Mouse (Mus musculus): Measurements from ENCODE around the gene Hgfac. TPM values are rescaled to one million over a fixed set of nuclear protein-coding genes. Genes with fewer than 3 reads are reported as not detected.
A peak's percentile ranks its signal among the peaks of the same experiment; 100 is the strongest.

Hgfac gene
- polyA plus RNA-seq, 1 experiment = 11.0 TPM

DNA sequence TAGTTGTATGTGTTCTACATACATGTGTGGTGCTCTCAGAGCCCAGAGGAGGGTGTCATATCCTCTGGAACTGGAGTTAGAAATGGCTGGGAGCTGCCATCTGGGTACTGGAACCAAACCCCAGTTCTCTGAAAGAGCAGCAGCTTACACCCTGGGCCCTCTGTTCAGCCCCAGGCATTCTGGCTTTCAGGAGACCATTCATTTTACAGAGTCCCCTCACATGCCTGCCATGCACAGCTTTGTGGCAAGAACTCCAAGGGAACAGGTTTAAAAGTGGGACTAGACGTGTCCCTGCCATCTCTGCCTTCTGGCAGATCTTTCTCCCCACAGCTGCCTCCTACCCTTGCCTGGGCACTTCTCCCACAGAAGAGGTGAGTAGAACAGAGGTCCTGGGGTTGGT lies 7.7 kb upstream of the Hgfac start:
- H3K4me1 ChIP-seq = peaks cover 99% of the 10 kb centered on the region
- H3K4me3 ChIP-seq (replicated peaks) = no peak overlapping the region
- H3K27me3 ChIP-seq (replicated peaks) = no peaks in the 10 kb centered on the region
- no peak for TF ChIP-seq GATA1 (IDR thresholded peaks at IDR 0.05; ENCODE audit: borderline replicate concordance, low read length)
- no peak for TF ChIP-seq FLI1 (IDR thresholded peaks at IDR 0.05; ENCODE audit: low read length)
- H3K9me3 ChIP-seq = no peaks in the 10 kb centered on the region
- H3K36me3 ChIP-seq (replicated peaks; ENCODE audit: low read length) = peaks cover 84% of the 10 kb centered on the region

DNA sequence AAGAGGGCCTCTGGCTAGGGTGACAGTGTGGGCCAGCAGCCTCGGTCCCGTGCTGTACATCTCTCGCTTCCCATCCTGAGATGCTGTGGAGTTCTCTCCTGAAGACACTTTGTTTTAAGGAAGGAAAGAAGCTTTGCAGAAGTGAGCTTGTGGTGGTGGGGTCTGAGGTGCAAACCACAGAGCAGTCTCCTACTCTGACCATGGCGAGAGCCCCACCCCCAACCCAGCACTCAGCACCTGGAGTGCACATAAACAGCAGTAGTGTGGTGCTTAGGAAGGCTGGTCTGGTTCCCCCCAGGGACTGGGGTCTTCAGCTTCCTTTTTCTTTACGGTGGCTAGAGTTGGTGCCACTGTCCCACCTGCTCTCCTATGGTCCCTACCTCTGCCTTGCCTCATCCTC lies 6.2 kb upstream of the Hgfac start:
- Histone ChIP-seq H3K36me3 (replicated peaks; ENCODE audit: low read length) (peaks cover 84% of the 10 kb centered on the region), H3K4me3 (replicated peaks) (peak overlapping the region; percentile 88), H3K4me1 (peaks cover 99% of the 10 kb centered on the region), H3K9me3 (no peaks in the 10 kb centered on the region), H3K27me3 (replicated peaks) (no peaks in the 10 kb centered on the region)
- TF ChIP-seq FLI1 (IDR thresholded peaks at IDR 0.05; ENCODE audit: low read length) (no peak), GATA1 (IDR thresholded peaks at IDR 0.05; ENCODE audit: borderline replicate concordance, low read length) (no peak)

DNA sequence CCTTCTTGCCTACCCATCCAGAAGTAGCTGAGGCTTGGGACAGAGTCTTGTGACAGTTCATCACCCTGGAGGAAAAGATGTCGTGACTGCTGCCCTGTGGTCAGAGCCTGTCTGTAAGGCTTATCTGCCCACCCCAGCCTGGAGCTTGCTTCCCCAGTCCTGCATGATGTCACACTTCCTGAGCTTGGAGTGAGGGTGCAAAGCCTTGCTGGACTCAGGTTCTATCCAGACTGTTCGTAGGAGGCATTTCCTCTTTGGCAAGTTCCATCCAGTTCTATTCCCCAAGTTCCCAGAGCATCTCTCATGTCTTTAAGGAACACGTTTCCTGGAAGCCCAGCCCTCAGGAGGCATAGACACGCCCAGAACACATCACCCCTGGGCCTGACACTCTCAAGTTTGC lies 5.5 kb upstream of the Hgfac start:
- peak; percentile 82 for TF ChIP-seq FLI1 (IDR thresholded peaks at IDR 0.05; ENCODE audit: low read length)
- peak; percentile 100 for TF ChIP-seq GATA1 (IDR thresholded peaks at IDR 0.05; ENCODE audit: borderline replicate concordance, low read length)
- Histone ChIP-seq H3K9me3 (no peaks in the 10 kb centered on the region), H3K36me3 (replicated peaks; ENCODE audit: low read length) (peaks cover 84% of the 10 kb centered on the region), H3K27me3 (replicated peaks) (no peaks in the 10 kb centered on the region), H3K4me3 (replicated peaks) (peak overlapping the region; percentile 88), H3K4me1 (peaks cover 99% of the 10 kb centered on the region)

DNA sequence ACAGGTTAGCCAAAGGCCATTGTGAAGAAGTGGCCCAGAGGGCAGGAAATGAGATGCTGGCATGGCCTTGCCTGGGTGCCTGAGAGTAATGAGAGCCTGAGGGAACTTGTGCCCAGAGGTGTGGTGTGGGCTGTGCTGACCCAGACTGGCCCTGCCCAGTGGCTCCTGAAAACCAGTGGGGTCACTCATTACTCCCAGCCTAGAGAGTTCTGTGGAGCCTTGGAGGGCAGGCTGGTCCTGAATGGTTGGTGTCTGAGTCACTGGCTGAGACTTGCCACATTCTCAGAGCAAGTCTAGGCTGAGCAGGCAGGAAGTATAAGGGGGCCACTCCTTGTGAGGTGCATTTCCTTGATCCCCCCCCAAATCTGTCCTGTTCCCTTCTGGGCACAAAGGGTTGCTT lies 3.9 kb upstream of the Hgfac start:
- peaks cover 80% of the 10 kb centered on the region for H3K36me3 ChIP-seq (replicated peaks; ENCODE audit: low read length)
- no peaks in the 10 kb centered on the region for H3K9me3 ChIP-seq
- no peak for TF ChIP-seq GATA1 (IDR thresholded peaks at IDR 0.05; ENCODE audit: borderline replicate concordance, low read length)
- no peak for TF ChIP-seq FLI1 (IDR thresholded peaks at IDR 0.05; ENCODE audit: low read length)
- peaks cover 99% of the 10 kb centered on the region for H3K4me1 ChIP-seq
- no peaks in the 10 kb centered on the region for H3K27me3 ChIP-seq (replicated peaks)
- H3K4me3 ChIP-seq (replicated peaks) = peak overlapping the region; percentile 12

DNA sequence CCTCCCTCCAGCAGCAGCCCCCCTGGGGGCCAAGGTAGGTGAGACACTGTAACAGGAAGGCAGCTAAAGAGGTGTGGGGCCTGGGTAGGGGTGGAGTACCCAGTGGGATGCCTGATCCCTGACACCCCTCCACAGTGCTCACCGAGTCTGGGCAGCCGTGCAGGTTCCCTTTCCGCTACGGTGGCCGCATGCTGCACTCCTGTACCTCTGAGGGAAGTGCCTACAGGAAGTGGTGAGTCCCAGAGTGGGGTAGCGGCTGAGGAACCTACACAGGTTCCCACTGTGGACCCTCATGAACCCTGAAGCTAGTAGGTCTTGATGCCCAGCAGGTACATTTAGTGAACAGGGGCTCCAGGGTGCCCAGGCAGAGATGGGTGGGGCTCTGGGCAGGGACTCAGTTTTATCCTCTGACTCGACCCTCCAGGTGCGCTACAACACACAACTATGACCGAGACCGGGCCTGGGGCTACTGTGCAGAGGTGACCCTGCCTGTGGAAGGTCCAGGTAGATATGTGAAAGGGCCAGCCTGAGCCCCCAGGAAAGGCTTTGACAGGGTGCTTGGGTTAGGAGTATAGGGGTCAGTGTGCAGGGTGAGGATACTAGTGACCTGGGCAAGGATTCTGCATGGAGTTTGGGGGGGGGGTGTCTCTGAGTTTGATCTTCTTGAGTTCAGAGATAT lies 1.3 kb downstream of the Hgfac start:
- H3K4me1 ChIP-seq = peaks cover 81% of the 10 kb centered on the region
- H3K9me3 ChIP-seq = no peaks in the 10 kb centered on the region
- TF ChIP-seq FLI1 (IDR thresholded peaks at IDR 0.05; ENCODE audit: low read length) = no peak
- no peak for TF ChIP-seq GATA1 (IDR thresholded peaks at IDR 0.05; ENCODE audit: borderline replicate concordance, low read length)
- peaks cover 21% of the 10 kb centered on the region for H3K27me3 ChIP-seq (replicated peaks)
- peak overlapping the region; percentile 62 for H3K4me3 ChIP-seq (replicated peaks)
- H3K36me3 ChIP-seq (replicated peaks; ENCODE audit: low read length) = peaks cover 90% of the 10 kb centered on the region

DNA sequence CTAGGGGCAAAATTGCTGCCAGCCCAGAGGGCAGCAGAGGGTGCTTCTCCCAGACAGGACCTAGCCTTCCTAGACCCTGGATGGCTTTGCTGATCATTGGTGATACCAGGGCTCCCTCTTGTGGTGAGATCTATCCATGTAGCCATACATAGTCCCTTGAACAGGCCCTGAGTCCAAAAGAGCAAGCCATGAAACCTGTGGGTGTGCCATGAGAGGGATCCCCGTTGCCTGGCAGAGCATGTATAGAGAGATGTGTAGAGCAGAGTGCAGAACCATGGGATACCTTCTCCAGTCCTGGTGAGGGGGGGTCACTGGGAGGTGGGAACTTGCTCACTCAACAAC lies 1.8 kb downstream of the Hgfac start:
- H3K36me3 ChIP-seq (replicated peaks; ENCODE audit: low read length) = peaks cover 90% of the 10 kb centered on the region
- no peaks in the 10 kb centered on the region for H3K9me3 ChIP-seq
- peaks cover 75% of the 10 kb centered on the region for H3K4me1 ChIP-seq
- TF ChIP-seq GATA1 (IDR thresholded peaks at IDR 0.05; ENCODE audit: borderline replicate concordance, low read length) (no peak), FLI1 (IDR thresholded peaks at IDR 0.05; ENCODE audit: low read length) (no peak)
- no peak overlapping the region for H3K4me3 ChIP-seq (replicated peaks)
- peaks cover 22% of the 10 kb centered on the region for H3K27me3 ChIP-seq (replicated peaks)

DNA sequence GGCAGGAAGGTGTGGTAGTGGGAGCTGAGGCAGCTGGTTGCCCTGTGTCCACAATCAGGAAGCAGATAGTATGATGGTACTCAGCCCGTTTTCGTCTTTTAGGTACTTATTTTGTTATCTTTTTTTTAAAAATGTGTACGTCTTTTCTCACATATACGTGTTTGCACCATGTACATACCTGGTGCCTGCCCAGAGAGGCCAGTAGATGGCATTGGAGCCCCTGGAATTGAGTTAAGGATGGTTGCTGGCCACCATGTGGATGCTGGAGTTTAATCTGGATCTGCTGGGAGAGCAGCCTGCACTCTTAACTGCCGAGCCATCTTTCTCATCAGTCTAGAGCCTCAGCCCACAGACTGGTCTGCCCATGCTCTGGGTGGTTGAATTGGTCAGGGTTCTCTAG lies 9.2 kb downstream of the Hgfac start:
- H3K9me3 ChIP-seq = no peaks in the 10 kb centered on the region
- peaks cover 33% of the 10 kb centered on the region for H3K4me1 ChIP-seq
- no peak overlapping the region for H3K4me3 ChIP-seq (replicated peaks)
- H3K36me3 ChIP-seq (replicated peaks; ENCODE audit: low read length) = peaks cover 29% of the 10 kb centered on the region
- H3K27me3 ChIP-seq (replicated peaks) = peaks cover 62% of the 10 kb centered on the region
- no peak for TF ChIP-seq GATA1 (IDR thresholded peaks at IDR 0.05; ENCODE audit: borderline replicate concordance, low read length)
- TF ChIP-seq FLI1 (IDR thresholded peaks at IDR 0.05; ENCODE audit: low read length) = no peak

DNA sequence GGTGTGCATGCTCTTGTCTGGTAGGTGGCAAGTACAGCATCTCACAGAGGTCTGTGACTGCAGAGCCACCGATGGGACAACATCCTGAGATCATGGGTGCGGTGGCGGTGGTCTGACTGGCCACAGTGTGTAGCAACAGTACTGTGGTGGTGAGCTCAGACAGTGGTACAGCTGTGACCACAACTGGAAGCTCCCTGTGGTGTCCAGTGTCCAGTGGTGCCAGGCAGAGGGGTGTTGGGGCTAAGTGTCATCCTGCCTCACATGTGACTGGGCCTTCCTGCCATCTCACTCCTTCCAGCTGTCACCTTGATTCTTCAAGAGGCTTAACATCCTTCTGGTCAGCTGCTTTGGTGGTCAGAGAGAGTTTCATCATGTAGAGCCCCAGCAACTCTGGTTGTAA lies 13.3 kb downstream of the Hgfac start:
- Histone ChIP-seq H3K4me3 (replicated peaks) (peak overlapping the region; percentile 69), H3K4me1 (peaks cover 51% of the 10 kb centered on the region), H3K9me3 (no peaks in the 10 kb centered on the region), H3K36me3 (replicated peaks; ENCODE audit: low read length) (no peaks in the 10 kb centered on the region), H3K27me3 (replicated peaks) (peaks cover 81% of the 10 kb centered on the region)
- TF ChIP-seq FLI1 (IDR thresholded peaks at IDR 0.05; ENCODE audit: low read length) (no peak), GATA1 (IDR thresholded peaks at IDR 0.05; ENCODE audit: borderline replicate concordance, low read length) (no peak)

DNA sequence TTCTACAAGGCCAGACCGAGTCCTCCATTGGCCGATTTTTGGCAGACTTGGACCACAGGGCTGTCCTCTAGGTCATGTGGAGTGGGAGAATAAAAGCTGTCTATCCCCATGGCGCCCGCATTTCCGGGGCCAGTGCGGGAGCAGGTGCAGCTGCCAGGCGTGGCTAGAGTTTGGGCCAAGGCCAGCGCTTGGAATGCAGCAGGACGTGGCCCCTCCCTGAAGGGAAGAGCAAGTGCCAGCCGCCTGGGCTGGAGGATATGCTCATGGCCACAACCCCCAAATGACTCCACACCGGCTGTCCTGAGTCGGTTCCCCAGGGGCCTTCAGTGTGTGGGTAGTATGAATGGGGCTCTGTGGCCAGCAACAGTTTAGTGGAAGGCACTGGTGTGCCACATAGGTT lies 13.8 kb downstream of the Hgfac start:
- Histone ChIP-seq H3K4me1 (peaks cover 51% of the 10 kb centered on the region), H3K9me3 (no peaks in the 10 kb centered on the region), H3K36me3 (replicated peaks; ENCODE audit: low read length) (no peaks in the 10 kb centered on the region), H3K4me3 (replicated peaks) (no peak overlapping the region), H3K27me3 (replicated peaks) (peaks cover 83% of the 10 kb centered on the region)
- no peak for TF ChIP-seq FLI1 (IDR thresholded peaks at IDR 0.05; ENCODE audit: low read length)
- TF ChIP-seq GATA1 (IDR thresholded peaks at IDR 0.05; ENCODE audit: borderline replicate concordance, low read length) = no peak

DNA sequence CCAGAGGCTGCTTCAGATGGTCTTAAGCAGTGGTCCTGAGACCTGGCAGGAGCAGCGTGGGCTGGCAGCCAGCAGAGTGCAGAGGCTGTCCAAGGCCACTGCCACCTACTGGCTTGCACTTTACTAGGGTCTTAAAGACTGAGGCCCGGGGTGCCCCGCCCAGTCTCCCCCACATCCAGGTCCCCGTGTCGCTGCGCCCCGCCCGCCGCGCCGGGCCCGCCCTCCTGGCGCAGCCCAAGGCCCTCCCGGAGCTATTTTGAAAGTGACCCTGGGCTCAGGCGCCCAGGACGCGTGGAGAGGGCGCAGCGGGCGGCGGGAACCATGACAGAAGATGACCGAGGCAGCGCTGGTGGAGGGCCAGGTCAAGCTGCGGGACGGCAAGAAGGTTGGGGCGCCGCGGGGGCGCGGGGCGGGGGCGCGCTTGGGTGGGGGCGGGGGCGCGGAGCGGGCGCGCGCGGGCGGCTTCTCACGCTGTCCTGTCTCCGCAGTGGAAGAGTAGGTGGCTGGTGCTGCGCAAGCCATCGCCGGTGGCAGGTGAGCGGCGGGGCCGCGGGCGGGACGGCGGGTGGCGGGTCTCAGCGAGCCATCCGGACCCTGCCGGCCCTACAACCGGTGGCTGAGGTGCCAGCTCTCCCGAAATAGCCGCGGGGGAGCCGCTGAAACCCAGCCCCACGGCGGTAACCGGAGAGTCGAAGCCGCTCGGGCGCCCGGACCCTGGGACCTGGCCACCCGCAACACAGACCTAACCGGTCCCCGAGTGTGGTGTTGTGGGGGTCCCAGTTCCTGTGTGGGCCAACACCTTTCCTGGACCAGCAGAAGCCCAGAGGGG lies 15.5 kb downstream of the Hgfac start, which contains the start of gene Dok7:
Gene Dok7 (plus strand): TSS at position 163 of the 829 bp plus-strand sequence.
- Histone ChIP-seq H3K27me3 (replicated peaks) (peaks cover 87% of the 10 kb centered on the region), H3K9me3 (no peaks in the 10 kb centered on the region), H3K4me1 (peaks cover 56% of the 10 kb centered on the region), H3K4me3 (replicated peaks) (peak within 1 kb of the TSS; percentile 92), H3K36me3 (replicated peaks; ENCODE audit: low read length) (no peaks in the 10 kb centered on the region)
- TF ChIP-seq GATA1 (IDR thresholded peaks at IDR 0.05; ENCODE audit: borderline replicate concordance, low read length) = no peak
- TF ChIP-seq FLI1 (IDR thresholded peaks at IDR 0.05; ENCODE audit: low read length) = no peak

Measured in megakaryocyte, embryonic 14.5 days (primary cell).